14 mouse cellular contexts compared by ENCODE assay signal in genomic region chr17:25218967-25219366, GRCm38 (mm10).
"Had no signal": no experiment of that assay in that cellular context is flagged by ENCODE, and none has a peak within 500 bp of the region (broad histone marks: within the 10 kb centered on the region; RNA-seq: fewer than 3 reads in every experiment).

No protein-coding gene starts in this region.

- H3K4me3 ChIP-seq: left cerebral cortex, adult 2 months; limb, embryonic 10.5 days; liver, embryonic 15.5 days; midbrain, embryonic 12.5 days; neural tube, embryonic 13.5 days; stomach, embryonic 15.5 days had no signal

- H3K9me3 ChIP-seq: limb, embryonic 10.5 days; liver, embryonic 15.5 days; midbrain, embryonic 12.5 days; neural tube, embryonic 13.5 days; stomach, embryonic 15.5 days had no signal

- H3K27ac ChIP-seq: left cerebral cortex, adult 2 months; limb, embryonic 10.5 days; liver, embryonic 15.5 days; midbrain, embryonic 12.5 days; neural tube, embryonic 13.5 days; stomach, embryonic 15.5 days had no signal

- H3K9ac ChIP-seq: liver, embryonic 15.5 days; midbrain, embryonic 12.5 days; neural tube, embryonic 13.5 days; stomach, embryonic 15.5 days had no signal

- H3K27me3 ChIP-seq: liver, embryonic 15.5 days; neural tube, embryonic 13.5 days; stomach, embryonic 15.5 days had no signal

- H3K4me2 ChIP-seq: liver, embryonic 11.5 days; liver, embryonic 15.5 days; midbrain, embryonic 12.5 days; neural tube, embryonic 13.5 days; stomach, embryonic 15.5 days had no signal

- DNase-seq: kidney, postnatal 10 days; kidney, postnatal 4 days; lung, adult 2 months; lung, postnatal 10 days; lung, postnatal 4 days; retina, postnatal 1 day had no signal

- ATAC-seq: midbrain, embryonic 16.5 days had no signal
